In genomic region chr3:81123461-81123860, GRCm38 (mm10) we compare ENCODE assay signal across 22 mouse cellular contexts.
DNase-seq lines count a peak whose midpoint lies in the region; ATAC-seq and TF ChIP-seq lines count a peak whose summit lies in the region.
"Had no signal": no experiment of that assay in that cellular context is flagged by ENCODE, and none has a peak within 500 bp of the region (broad histone marks: within the 10 kb centered on the region; RNA-seq: fewer than 3 reads in every experiment).

No protein-coding gene starts in this region.

- 68% methylated on average over 3 of the region's 3 CpGs for WGBS in lung, embryonic 14.5 days
- WGBS in forebrain, embryonic 16.5 days, result 87% methylated on average over 3 of the region's 3 CpGs

- H3K9ac ChIP-seq in lung, embryonic 14.5 days, result no peak overlapping the region
- no peak overlapping the region for H3K9ac ChIP-seq in forebrain, embryonic 16.5 days (replicated peaks; ENCODE audit: low read depth, low read length)
- H3K9ac ChIP-seq: heart, embryonic 13.5 days; hindbrain, embryonic 14.5 days had no signal

- H3K4me2 ChIP-seq in lung, embryonic 14.5 days, result no peak overlapping the region
- no peak overlapping the region for H3K4me2 ChIP-seq in forebrain, embryonic 16.5 days (ENCODE audit: low read length)
- H3K4me2 ChIP-seq: heart, embryonic 13.5 days; hindbrain, embryonic 14.5 days had no signal

- no peak overlapping the region for H3K4me3 ChIP-seq in lung, embryonic 14.5 days (ENCODE audit: low read depth, low read length)
- no peak overlapping the region for H3K4me3 ChIP-seq in forebrain, embryonic 16.5 days (replicated peaks; ENCODE audit: low read length)
- H3K4me3 ChIP-seq: heart, adult 2 months; heart, embryonic 10.5 days; heart, embryonic 13.5 days had no signal

- no peaks in the 10 kb centered on the region for H3K36me3 ChIP-seq in lung, embryonic 14.5 days (ENCODE audit: insufficient read depth)
- no peaks in the 10 kb centered on the region for H3K36me3 ChIP-seq in forebrain, embryonic 16.5 days (ENCODE audit: control insufficient read depth, insufficient read depth)
- H3K36me3 ChIP-seq: heart, embryonic 10.5 days; heart, embryonic 13.5 days had no signal

- no peak overlapping the region for H3K27ac ChIP-seq in lung, embryonic 14.5 days (ENCODE audit: low read depth)
- H3K27ac ChIP-seq in forebrain, embryonic 16.5 days (ENCODE audit: low read length), result no peak overlapping the region
- H3K27ac ChIP-seq: heart, adult 2 months; heart, embryonic 10.5 days; heart, embryonic 13.5 days; hindbrain, embryonic 14.5 days; hindbrain, postnatal 0 days had no signal

- DNase-seq in lung, embryonic 14.5 days, result peak; percentile 7
- DNase-seq in lung, postnatal 10 days, result no peak
- DNase-seq in adipocyte (ENCODE audit: low spot score), result peak; percentile 9
- DNase-seq in thymus, postnatal 0 days (ENCODE audit: low spot score), result no peak
- DNase-seq: adrenal gland, adult 8-10 months; adrenal gland, postnatal 25 days; cerebellum, adult 11-12 months; cerebellum, adult 8-10 months; cerebellum, postnatal 10 days; gastrocnemius, postnatal 25 days; heart, adult 2 months; heart, postnatal 14 days; heart, postnatal 4 days had no signal

- no peaks in the 10 kb centered on the region for H3K9me3 ChIP-seq in lung, embryonic 14.5 days (ENCODE audit: low read depth, low read length)
- H3K9me3 ChIP-seq in forebrain, embryonic 16.5 days (ENCODE audit: control insufficient read depth, low read length), result no peaks in the 10 kb centered on the region
- H3K9me3 ChIP-seq: heart, embryonic 10.5 days; heart, embryonic 13.5 days had no signal

- no peak for ATAC-seq in lung, embryonic 14.5 days (ENCODE audit: insufficient read depth)
- ATAC-seq in megakaryocyte progenitor cell, adult 5-6 weeks (replicated peaks; ENCODE audit: poor library complexity), result 0 out of 2 replicates have a peak, but pooled peaks have one; percentile 50
- ATAC-seq in forebrain, embryonic 16.5 days, result no peak
- ATAC-seq: forebrain, embryonic 14.5 days; hindbrain, postnatal 0 days; inflammation-experienced regulatory T-cells, adult 6 months; Patski had no signal

- no peaks in the 10 kb centered on the region for H3K27me3 ChIP-seq in lung, embryonic 14.5 days (ENCODE audit: insufficient read depth, low read length)
- H3K27me3 ChIP-seq in forebrain, embryonic 16.5 days (replicated peaks; ENCODE audit: control insufficient read depth, insufficient read depth, low read length), result no peaks in the 10 kb centered on the region
- H3K27me3 ChIP-seq: heart, embryonic 13.5 days; Patski had no signal

- TF ChIP-seq CTCF in lung, embryonic 14.5 days (IDR thresholded peaks at IDR 0.05; ENCODE audit: low read depth), result no peak

- no peaks in the 10 kb centered on the region for H3K4me1 ChIP-seq in lung, embryonic 14.5 days (ENCODE audit: insufficient read depth)
- H3K4me1 ChIP-seq in forebrain, embryonic 16.5 days (replicated peaks; ENCODE audit: control insufficient read depth, insufficient read depth, low read length), result no peaks in the 10 kb centered on the region

Comparison
In these comparisons a context has a peak if more than half of its experiments do, and no peak if none do; other contexts are left out.
1. DNase-seq: peak in lung, embryonic 14.5 days (single experiment) and adipocyte (single experiment); none in lung, postnatal 10 days (single experiment) and thymus, postnatal 0 days (single experiment).